Mouse (Mus musculus) skeletal muscle tissue, postnatal 0 days (tissue): ENCODE data around the gene H3f3a. TPM values are rescaled to one million over a fixed set of nuclear protein-coding genes. Genes with fewer than 3 reads are reported as not detected.

Source experiments
- polyA plus RNA-seq: library from polyadenylated mRNA; unstranded; fragments of >200 nt; fragmentation: Nextera tagmentation; extraction: Ambion mirVana; gene quantifications from 2 replicates; pipeline ENCODE4 v1.2.1, GENCODE M21; 2015

H3f3a gene
- 1,105 and 1,454 TPM in 2 replicates for polyA plus RNA-seq

DNA sequence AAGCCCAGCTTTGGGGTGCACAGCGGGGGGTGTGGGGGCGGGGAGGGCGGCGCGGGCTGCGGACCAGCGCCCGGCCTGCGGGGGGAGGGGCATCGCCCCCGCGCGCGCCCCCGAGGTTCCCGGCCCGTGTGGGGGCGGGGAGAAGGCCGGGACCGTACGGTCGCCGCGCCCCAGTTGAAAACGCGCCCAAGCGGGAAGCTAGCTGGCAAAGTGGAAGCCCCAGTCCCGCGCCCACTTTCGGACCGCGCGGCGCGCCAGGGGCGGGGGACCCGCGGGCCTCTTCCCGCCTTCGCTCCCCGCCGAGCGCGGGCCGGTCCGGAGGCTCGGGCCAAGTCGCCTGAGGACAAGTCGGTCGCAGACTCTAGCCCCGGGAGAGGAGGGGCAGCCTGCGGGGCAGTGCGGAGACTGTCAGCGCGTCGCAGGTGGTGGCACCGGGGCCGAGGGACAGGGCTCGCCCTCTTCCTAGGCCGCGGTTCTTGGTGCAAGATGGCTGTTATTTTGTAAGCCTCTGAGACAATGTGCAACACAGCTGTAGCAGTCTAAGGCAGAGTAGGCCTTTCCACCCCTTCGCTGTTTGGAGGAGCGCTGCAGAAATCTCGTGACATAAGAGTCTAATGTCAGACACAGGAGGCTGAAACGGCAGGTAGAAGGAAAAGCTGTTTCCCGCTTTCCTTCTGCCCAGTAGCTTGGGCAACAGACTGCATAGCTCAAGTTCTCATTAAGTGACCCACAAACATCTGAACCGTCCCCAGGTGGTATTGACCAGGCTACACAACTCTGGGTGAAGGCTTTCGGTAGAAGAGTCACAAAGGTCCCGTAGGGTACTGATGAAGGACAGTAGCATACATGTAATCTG lies at the start of gene H3f3a:
Gene H3f3a, minus strand, starts transcription at position 59 of the 856 bp plus-strand sequence.

DNA sequence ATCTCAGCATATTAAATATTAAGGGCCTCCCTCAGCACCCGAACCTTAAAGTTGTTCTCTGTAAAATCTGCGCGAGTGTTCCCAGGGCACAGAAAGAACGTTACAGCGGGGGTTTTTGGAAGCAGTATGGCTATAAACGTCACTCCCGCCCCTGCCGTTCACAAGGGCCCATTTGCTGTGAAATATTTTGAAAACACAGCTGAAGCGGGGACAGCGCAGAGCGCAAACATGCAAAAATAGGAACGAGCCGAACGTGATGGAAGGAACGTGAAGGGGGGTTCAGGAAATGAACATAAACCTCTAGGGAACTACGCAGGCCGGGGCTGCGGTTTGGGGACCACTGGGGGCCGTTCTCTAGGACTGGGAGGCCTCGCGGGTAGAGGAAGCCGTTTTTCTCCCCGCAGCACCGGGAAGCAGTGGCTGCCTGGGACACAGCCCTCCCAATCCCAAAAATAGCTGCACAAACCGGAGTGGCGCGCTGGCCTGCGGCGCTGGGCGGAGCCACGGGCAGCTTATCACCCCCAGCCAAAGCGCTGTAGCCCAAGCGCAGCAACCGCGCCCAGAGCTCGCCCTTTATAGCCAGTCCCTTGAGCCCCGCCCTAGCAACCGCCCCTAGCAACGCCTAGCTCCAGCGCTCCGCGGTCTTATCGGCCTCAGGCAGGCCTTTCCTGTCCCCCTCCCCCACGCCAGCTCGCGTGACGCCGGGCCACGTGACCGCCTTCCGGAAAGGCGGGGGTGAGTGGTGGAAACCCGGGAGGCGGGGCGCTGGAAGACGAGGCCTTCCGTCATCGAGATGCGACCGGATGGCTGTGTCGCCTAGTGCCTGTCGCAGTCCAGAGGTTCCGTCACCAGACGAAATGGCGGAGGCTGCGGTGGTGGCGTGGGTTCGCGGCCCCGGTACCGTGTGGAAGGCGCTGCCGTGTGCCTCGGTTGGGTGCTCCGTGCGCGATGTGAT lies 36.9 kb upstream of the H3f3a start, which contains the start of gene Sde2:
Gene Sde2, plus strand, starts transcription at position 812 of the 955 bp plus-strand sequence.

Other genes starting within 250 kb of the H3f3a start
- 39.0 and 39.3 TPM in 2 replicates for gene Parp1, start 245.0 kb downstream of the H3f3a start, polyA plus RNA-seq
- 5.4 and 5.9 TPM in 2 replicates for gene Lin9, start 172.8 kb downstream of the H3f3a start, polyA plus RNA-seq
- gene Mixl1, start 116.9 kb downstream of the H3f3a start, polyA plus RNA-seq: not detected in 2 replicates
- 14.0 and 14.7 TPM in 2 replicates for gene Acbd3, start 87.9 kb downstream of the H3f3a start, polyA plus RNA-seq
- 18.8 and 19.7 TPM in 2 replicates for gene Sde2, start 37.2 kb upstream of the H3f3a start, polyA plus RNA-seq
- 0.07 TPM in 1 of 2 replicates, not detected in the other for gene Lefty2, start 79.2 kb upstream of the H3f3a start, polyA plus RNA-seq
- 41.2 and 45.0 TPM in 2 replicates for gene Pycr2, start 90.3 kb upstream of the H3f3a start, polyA plus RNA-seq
- gene Lefty1, start 121.1 kb upstream of the H3f3a start, polyA plus RNA-seq: 0.99 and 3.2 TPM in 2 replicates
- 7.4 and 8.6 TPM in 2 replicates for gene Tmem63a, start 128.4 kb upstream of the H3f3a start, polyA plus RNA-seq
- gene Ephx1, start 207.0 kb upstream of the H3f3a start, polyA plus RNA-seq: 22.2 and 24.2 TPM in 2 replicates
- not detected in 2 replicates for gene 9130409I23Rik, start 237.3 kb upstream of the H3f3a start, polyA plus RNA-seq